Mouse (Mus musculus) G1E (cell line): ENCODE results near the gene Olfr556.

ENCODE experiments used
- CTCF ChIP-seq: IDR thresholded peaks from 2 replicates; pipeline ENCODE4 v1.5.1; 2012; ENCODE audit warnings: low read depth, low read length, inconsistent platforms, mixed read lengths
- GATA1 ChIP-seq: IDR thresholded peaks from 2 replicates; pipeline ENCODE4 v1.6.1; 2012; ENCODE audit warnings: borderline replicate concordance, low read length, inconsistent platforms, mixed read lengths

GRCm38 (mm10) chr7:102636665-102637064 lies 28.0 kb upstream of the Olfr556 start:
- 0 out of 2 replicates have a peak, but pooled peaks have one; percentile 9 for TF ChIP-seq CTCF
- TF ChIP-seq GATA1 = no peak
